ENCODE assay signal across 1 mouse cellular context in genomic region chr17:45681588-45681987, GRCm38 (mm10).
TF ChIP-seq lines count a peak whose summit lies in the region.

No protein-coding gene starts in this region.

TF ChIP-seq in MEL, 35 proteins besides CTCF, POLR2A, EP300 and RAD21:
- TF ChIP-seq ZNF384 (IDR thresholded peaks at IDR 0.05; ENCODE audit: low read depth, low read length) (no peak), RCOR1 (IDR thresholded peaks at IDR 0.05; ENCODE audit: low read depth, low read length) (no peak), TBP (IDR thresholded peaks at IDR 0.05; ENCODE audit: low read depth, low read length) (no peak), GABPA (IDR thresholded peaks at IDR 0.05; ENCODE audit: low read depth, low read length) (no peak)
